Mouse (Mus musculus) spleen, adult 2 months (tissue): ENCODE measurements around the gene Asap3. TPM values are rescaled to one million over a fixed set of nuclear protein-coding genes. Genes with fewer than 3 reads are reported as not detected.

Experiments used
- DNase-seq, 2 experiments: peaks; one replicate each; pipeline versions ENCODE4 v3.0.0 to v3.0.0-alpha.2; 2012 to 2021; ENCODE audit warnings: low spot score in 2 of 2, low read depth in 1 of 2
- H3K27ac ChIP-seq: fragments of 200-500 bp; 2 replicates; pipeline ENCODE4 v1.5.1; 2012; ENCODE audit warnings: low read length, inconsistent platforms; ENCODE audit not compliant: insufficient read depth
- H3K27me3 ChIP-seq: fragments of 200-500 bp; 2 replicates; pipeline ENCODE4 v1.6.1; 2012; ENCODE audit warnings: mild to moderate bottlenecking, moderate library complexity, low read length, inconsistent platforms; ENCODE audit not compliant: control insufficient read depth, insufficient read depth
- H3K36me3 ChIP-seq: fragments of 200-500 bp; 2 replicates; pipeline ENCODE4 v1.6.1; 2012; ENCODE audit warnings: mild to moderate bottlenecking, low read length, inconsistent platforms; ENCODE audit not compliant: control insufficient read depth, insufficient read depth
- H3K4me1 ChIP-seq: fragments of 200-500 bp; 2 replicates; pipeline ENCODE4 v1.6.1; 2011; ENCODE audit warnings: inconsistent platforms; ENCODE audit not compliant: control insufficient read depth, insufficient read depth, insufficient read length
- H3K4me3 ChIP-seq: fragments of 200-500 bp; 2 replicates; pipeline ENCODE4 v1.5.1; 2011; ENCODE audit warnings: mild to moderate bottlenecking, inconsistent platforms; ENCODE audit not compliant: insufficient read depth, insufficient read length; ENCODE audit errors: extremely low read depth
- CTCF ChIP-seq: fragments of 200-500 bp; IDR thresholded peaks from 2 replicates; pipeline ENCODE4 v1.5.1; 2011; ENCODE audit warnings: mild to moderate bottlenecking, inconsistent platforms; ENCODE audit not compliant: insufficient read depth, insufficient read length, insufficient replicate concordance; ENCODE audit errors: extremely low read depth
- POLR2A ChIP-seq: fragments of 200-500 bp; IDR thresholded peaks from 2 replicates; pipeline ENCODE4 v1.6.1; 2011; ENCODE audit warnings: low read depth, low read length, inconsistent platforms
- WGBS: fragments of 180-500 bp; shearing (Covaris S2); methylation state at CpG from one replicate; pipeline ENCODE4 v1.1.7; 2018; 5-methylcytosine and 5-hydroxymethylcytosine counted together
- polyA plus RNA-seq: library from polyadenylated mRNA; depleted of rRNA; stranded (reverse); fragments of >200 nt; gene quantifications from 2 replicates; pipeline ENCODE4 v1.2.3, GENCODE M21; 2012

Asap3 gene
- polyA plus RNA-seq, 1 experiment = 2.5 TPM

GRCm38 (mm10) chr4:136260491-136261180, 54.5 kb downstream of the Asap3 start:
- Histone ChIP-seq H3K27me3 (no peaks in the 10 kb centered on the region), H3K4me1 (peaks cover 7% of the 10 kb centered on the region; the same call in 1 of the 2 replicates), H3K4me3 (no peak overlapping the region), H3K27ac (no peak overlapping the region), H3K36me3 (no peaks in the 10 kb centered on the region)
- WGBS = 46% methylated on average over 10 of the region's 10 CpGs
- peak; percentile 55 to 79 for DNase-seq
- TF ChIP-seq CTCF (peak; percentile 91), POLR2A (no peak)

GRCm38 (mm10) chr4:136261912-136262311, 55.7 kb downstream of the Asap3 start:
- TF ChIP-seq CTCF (no peak), POLR2A (no peak)
- Histone ChIP-seq H3K27ac (no peak overlapping the region), H3K27me3 (no peaks in the 10 kb centered on the region), H3K4me3 (no peak overlapping the region), H3K36me3 (no peaks in the 10 kb centered on the region), H3K4me1 (peaks cover 12% of the 10 kb centered on the region)
- peak in 1 of 2 experiments; percentile 18 for DNase-seq
- 35% methylated on average over 10 of the region's 10 CpGs for WGBS

GRCm38 (mm10) chr4:136263555-136263954, 57.4 kb downstream of the Asap3 start:
- Histone ChIP-seq H3K4me3 (no peak overlapping the region), H3K27me3 (no peaks in the 10 kb centered on the region), H3K4me1 (peaks cover 22% of the 10 kb centered on the region), H3K27ac (no peak overlapping the region), H3K36me3 (no peaks in the 10 kb centered on the region)
- TF ChIP-seq POLR2A (no peak), CTCF (no peak)
- WGBS = 71% methylated on average over 4 of the region's 4 CpGs
- no peak for DNase-seq

- Histone ChIP-seq H3K36me3 (no peaks in the 10 kb centered on the region), H3K4me3 (no peak overlapping the region), H3K4me1 (peaks cover 21% of the 10 kb centered on the region), H3K27ac (peak overlapping the region; percentile 82), H3K27me3 (no peaks in the 10 kb centered on the region)
- WGBS = 24% methylated on average over 9 of the region's 9 CpGs
- DNase-seq = peak; percentile 62 to 82
- TF ChIP-seq CTCF (no peak), POLR2A (no peak)
Measured at GRCm38 (mm10) chr4:136266716-136267343, 60.7 kb downstream of the Asap3 start.

- Histone ChIP-seq H3K4me3 (no peak overlapping the region), H3K27me3 (no peaks in the 10 kb centered on the region), H3K4me1 (peaks cover 15% of the 10 kb centered on the region), H3K27ac (no peak overlapping the region), H3K36me3 (no peaks in the 10 kb centered on the region)
- no peak for DNase-seq
- 24% methylated on average over 1 of the region's 1 CpGs for WGBS
- TF ChIP-seq CTCF = no peak
Measured at GRCm38 (mm10) chr4:136268912-136269311, 62.7 kb downstream of the Asap3 start.

- no peak overlapping the region for H3K27ac ChIP-seq
- no peak overlapping the region for H3K4me3 ChIP-seq
- H3K27me3 ChIP-seq = no peaks in the 10 kb centered on the region
- H3K4me1 ChIP-seq = peaks cover 15% of the 10 kb centered on the region
- TF ChIP-seq CTCF (no peak), POLR2A (no peak)
- WGBS = 94% methylated on average over 8 of the region's 8 CpGs
- no peaks in the 10 kb centered on the region for H3K36me3 ChIP-seq
- DNase-seq = no peak
Measured at GRCm38 (mm10) chr4:136270648-136271047, 64.5 kb downstream of the Asap3 start.

GRCm38 (mm10) chr4:136281097-136281496, 74.9 kb downstream of the Asap3 start:
- no peak for DNase-seq
- WGBS = 90% methylated on average over 8 of the region's 8 CpGs
- H3K4me3 ChIP-seq = no peak overlapping the region
- TF ChIP-seq CTCF = no peak
- no peak for TF ChIP-seq POLR2A
- H3K4me1 ChIP-seq = no peaks in the 10 kb centered on the region
- H3K36me3 ChIP-seq = no peaks in the 10 kb centered on the region
- H3K27ac ChIP-seq = no peak overlapping the region
- no peaks in the 10 kb centered on the region for H3K27me3 ChIP-seq
